Mouse (Mus musculus) heart, adult 11 months (tissue): ENCODE results near the gene Nat8f5.
"Not testable (repeated sequence)": the region's sequence is repeated elsewhere in the genome, so short reads cannot be mapped to it uniquely, and the experiment has no call there.

ENCODE experiments used
- DNase-seq: peaks from one replicate; pipeline ENCODE4 v3.0.0; 2022

The Nat8f5 gene

DNA sequence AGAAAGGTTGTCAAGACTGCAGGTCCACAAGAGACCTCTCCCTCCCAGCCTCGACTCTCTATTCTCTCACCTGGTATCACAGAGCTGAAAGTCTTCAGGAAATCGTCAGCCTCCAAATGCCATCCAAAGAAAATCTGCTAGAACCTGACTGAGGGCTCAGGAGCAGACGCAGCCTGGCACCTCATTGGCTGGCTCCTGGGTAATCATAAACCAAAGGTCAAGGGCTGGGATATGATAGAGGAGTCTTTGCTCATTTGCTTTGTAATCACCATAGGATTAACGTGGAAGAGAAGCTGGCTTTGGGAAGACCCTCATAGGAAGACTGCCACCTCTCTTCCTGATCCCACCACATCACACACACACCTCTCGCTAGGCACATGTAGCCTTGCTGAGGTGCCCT lies at the start of gene Nat8f5, which contains the start of gene Nat8f6:
Gene Nat8f5 (minus strand): TSS at position 136 of the 400 bp plus-strand sequence.
Gene Nat8f6 (minus strand): TSS at position 118 of the 400 bp plus-strand sequence.
- DNase-seq: peak; percentile 61

- peak; percentile 89 for DNase-seq
Measured at GRCm38 (mm10) chr6:85869006-85869405, 48.2 kb upstream of the Nat8f5 start, which contains the start of gene Nat8f2. Nat8f2 (minus strand) TSS chr6:85869158.

GRCm38 (mm10) chr6:85867726-85868690 lies 47.2 kb upstream of the Nat8f5 start:
- DNase-seq: peak; percentile 90

- peak; percentile 48 for DNase-seq
Measured at GRCm38 (mm10) chr6:85866995-85867394, 46.2 kb upstream of the Nat8f5 start.

GRCm38 (mm10) chr6:85866166-85866565 lies 45.4 kb upstream of the Nat8f5 start:
- peak; percentile 91 for DNase-seq

- peak; percentile 86 for DNase-seq
Measured at GRCm38 (mm10) chr6:85864900-85865639, 44.3 kb upstream of the Nat8f5 start.

DNA sequence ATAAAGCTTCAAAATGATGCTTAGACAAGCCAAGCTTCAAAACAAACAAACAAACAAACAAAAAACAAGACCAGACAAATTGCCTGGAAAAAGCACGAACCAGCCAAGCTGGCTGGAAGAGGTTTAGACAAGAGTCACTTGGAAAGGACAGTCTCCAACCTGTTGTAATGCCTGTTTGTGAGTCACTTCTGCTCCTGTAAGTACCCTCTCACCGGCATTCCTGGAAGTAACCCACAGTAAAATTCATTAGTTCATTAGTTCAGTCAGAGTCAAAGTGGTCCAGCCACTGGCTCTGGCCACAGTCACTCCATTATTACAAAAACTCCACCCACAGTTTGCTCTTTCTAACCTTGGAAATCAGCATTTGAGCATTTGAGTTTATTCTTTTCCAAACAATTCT lies 43.1 kb upstream of the Nat8f5 start:
- DNase-seq: peak; percentile 60

DNA sequence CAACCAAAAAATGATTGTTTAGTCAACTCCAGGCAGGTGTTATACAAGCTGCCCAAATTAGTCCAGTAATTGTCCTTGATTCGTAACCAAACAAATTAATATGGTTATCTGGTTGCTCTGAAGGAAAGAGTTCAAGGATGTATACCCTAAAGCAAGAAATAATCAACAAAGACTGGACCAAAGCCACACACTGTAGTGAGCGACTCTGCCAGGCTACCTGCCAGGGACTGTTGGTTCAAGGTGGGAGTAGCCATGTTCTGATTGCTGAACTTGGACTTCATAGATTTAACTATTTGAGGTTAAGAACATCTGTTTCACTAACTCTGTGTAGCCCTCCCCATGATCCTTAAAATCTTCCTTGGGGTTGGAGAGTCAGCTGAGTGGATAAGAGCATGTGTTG lies 42.4 kb upstream of the Nat8f5 start:
- DNase-seq: peak; percentile 41

DNA sequence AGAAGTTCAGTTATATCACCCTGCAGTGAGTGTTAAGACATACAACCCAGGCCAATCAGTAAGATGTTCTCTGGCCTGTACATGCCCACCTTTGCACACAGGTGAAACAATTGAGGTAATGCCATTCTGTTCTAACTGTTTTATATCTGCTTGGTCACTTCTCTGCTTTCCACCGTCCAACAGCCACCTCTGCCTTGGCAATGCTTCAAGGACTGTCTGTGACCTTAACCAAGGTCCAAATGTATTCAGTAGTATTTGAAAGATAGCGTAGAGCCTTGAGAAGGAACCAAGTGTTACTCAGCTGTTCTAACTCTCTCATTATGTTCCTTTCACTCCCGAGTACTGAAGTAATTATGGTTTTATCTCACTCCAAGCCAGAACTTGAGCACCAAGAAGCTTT lies 41.8 kb upstream of the Nat8f5 start:
- peak; percentile 85 for DNase-seq

GRCm38 (mm10) chr6:85861247-85861646 lies 40.5 kb upstream of the Nat8f5 start:
- peak; percentile 78 for DNase-seq

DNA sequence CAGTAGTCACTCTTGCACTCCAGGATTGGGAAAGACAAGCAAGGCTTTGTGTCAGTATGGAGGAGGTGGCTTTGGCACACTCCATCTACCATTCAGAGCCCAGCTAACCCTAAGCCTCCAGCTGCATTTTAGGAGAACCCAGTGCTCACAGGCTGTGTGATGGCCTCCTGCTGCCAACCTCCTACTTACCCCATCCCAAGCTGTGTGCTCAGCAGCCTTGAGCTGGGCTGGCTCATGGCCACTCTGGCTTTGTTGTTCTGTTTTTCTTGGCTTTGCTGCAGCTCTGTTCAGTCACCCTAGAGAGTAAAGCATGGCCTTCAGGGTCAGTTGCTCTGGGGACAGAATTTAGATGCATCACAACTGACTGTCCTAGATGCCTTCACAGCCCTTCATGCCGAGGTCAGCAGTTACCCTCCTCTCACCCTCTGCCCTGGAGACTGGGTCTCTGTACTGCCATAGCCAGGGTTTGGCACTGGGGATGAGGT lies 35.5 kb upstream of the Nat8f5 start:
- peak; percentile 99 for DNase-seq

- DNase-seq: no peak
Measured at GRCm38 (mm10) chr6:85853481-85853880, 32.7 kb upstream of the Nat8f5 start.

DNA sequence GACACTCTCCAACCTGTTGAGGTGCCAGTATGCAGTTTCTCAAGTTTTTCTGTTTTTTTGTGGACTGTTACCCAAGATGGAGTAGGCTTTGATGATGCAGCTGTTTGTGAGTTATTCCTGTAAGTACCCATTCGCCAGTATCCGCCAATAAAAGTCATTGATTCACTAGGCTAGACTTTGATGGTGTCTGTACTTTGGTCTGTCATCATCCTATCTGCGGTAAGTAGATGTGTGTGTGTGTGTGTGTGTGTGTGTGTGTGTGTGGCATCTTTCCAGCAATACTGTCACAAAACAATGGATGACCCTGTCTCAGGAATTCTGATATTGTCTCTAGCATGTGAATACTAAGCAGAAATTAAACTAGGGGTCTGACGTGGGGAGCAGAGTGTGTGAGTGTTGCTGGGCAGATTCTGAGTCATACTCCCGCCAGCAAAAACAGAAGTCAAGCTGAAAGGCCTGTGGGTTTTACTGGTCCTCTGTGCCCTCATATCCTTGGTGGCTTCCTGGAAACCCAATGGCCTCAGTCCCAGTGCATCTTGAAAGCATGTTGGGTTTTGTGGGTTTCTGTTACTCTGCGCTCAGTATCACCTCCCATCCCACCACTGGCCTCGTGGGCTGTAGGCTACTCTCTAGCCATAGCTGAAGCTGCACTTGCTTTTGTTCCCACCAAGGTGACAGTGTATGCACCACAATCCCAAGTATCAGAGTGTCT lies 30.4 kb upstream of the Nat8f5 start:
- DNase-seq: no peak

GRCm38 (mm10) chr6:85849240-85849639 lies 28.5 kb upstream of the Nat8f5 start:
- no peak for DNase-seq

DNA sequence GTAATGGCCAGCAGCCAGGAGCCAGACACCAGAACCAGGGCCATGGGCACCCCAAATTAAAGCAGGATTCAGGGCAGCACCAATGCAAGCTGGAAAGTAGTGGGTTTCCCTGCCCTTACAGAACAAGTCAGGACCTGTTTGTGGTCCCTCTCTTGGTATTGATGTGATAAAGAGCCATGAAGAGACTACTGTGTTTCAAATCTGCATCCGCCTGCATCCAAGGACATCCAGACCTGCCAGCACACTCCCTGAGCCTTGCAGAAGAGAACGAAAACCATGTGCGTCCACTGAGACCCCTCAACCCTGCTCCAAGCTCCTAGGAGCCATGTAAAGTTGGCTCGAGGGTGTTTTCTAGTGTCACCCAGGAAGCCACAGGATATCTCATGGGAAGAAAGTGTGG lies 27.4 kb upstream of the Nat8f5 start:
- no peak for DNase-seq

GRCm38 (mm10) chr6:85846921-85847320 lies 26.1 kb upstream of the Nat8f5 start:
- no peak for DNase-seq

DNA sequence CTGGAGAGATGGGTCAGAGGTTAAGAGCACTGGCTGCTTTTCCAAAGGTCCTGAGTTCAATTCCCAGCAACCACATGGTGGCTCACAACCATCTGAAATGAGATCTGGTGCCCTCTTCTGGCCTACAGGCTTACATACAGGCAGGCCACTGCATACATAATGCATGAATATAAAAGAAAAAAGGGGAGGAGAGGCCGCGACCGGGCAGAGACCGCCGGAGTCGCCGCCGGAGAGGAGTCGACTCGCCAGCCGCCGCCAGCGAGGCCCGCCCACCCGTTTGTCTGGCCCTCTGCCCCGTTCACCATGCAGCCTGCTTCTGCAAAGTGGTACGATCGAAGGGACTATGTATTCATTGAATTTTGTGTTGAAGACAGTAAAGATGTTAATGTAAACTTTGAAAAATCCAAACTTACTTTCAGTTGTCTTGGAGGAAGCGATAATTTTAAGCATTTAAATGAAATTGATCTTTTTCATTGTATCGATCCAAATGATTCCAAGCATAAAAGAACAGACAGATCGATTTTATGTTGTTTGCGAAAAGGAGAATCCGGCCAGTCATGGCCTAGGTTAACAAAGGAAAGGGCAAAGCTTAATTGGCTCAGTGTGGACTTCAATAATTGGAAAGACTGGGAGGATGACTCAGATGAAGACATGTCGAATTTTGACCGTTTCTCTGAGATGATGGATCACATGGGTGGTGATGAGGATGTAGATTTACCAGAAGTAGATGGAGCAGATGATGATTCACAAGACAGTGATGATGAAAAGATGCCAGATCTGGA lies 23.1 kb upstream of the Nat8f5 start:
- DNase-seq: not testable (repeated sequence)

DNA sequence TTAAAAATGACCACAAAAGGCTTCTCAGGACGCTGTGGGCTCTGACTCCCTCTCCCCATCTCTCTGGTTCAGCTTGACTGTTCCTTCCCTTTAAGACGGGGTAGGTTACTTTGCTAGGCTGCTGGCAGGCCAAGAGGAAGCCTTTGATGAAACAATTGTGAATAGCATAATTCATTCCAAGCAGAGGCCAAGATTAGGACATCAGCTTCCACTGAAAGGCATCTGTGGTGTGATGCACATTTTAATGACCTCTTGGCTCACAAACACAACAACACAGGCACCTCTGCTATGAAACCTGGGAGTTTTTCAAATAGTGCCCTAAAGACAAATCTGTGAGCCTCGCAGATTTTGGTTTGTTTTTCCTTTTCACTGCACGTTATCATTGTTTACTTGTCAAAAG lies 19.2 kb upstream of the Nat8f5 start:
- DNase-seq: no peak

DNA sequence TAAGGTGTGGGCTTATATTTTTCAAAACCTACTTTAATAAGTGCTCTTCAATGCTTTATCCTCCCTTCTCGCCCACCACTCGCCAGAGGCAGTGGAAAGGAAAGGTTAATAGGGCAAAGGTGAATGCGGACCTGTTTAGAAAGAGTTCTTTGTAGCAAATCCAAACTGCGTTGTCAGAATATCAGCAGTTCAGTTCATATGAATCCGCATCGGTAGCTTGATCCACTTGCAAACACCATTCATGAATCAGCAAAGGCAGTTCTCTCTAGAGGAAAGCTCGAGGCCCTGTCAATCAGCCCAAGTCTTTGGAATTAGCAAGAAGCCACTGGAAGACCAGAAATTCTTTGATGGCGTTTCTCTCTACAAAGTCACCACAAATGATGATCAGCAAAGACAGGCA lies 17.9 kb upstream of the Nat8f5 start:
- no peak for DNase-seq

DNA sequence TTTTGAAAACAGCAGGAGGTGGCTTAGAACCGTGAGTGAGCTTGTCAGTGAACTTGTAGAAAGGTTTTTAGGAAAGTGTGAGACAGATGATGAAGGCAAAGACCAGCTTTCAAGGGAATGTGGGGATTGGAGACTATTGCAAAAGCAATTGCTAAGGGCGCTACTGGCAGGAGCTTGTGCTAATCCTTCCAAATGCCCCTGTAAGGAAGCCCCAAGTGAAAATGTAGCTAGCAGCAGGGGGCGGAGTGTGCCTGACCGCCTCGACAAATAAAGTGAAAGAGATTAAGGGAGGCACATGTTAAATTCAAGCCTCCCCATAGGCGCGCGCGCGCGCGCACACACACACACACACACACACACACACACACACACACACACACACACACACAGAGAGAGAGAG lies 16.5 kb upstream of the Nat8f5 start:
- DNase-seq: peak; percentile 94

DNA sequence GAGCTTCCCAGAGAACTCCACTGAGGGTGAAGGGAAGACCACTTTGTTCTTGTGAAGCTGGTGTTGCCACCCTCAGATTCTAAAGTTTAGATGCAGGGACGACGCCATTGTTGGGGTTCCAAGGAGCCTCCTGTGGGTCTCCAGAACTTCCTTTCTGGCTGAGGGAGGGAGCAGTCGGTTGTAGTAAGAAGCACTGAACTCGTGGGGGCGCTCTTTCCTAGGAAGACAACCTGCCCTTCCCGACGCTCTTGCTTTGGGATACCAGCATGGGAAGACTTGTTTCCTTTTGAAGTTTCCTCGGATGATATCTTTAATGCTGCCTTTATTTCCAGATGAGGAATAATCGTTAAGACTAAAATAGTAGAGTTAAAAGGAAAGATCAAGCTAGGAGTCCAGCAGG lies 16.1 kb upstream of the Nat8f5 start:
- DNase-seq: not testable (repeated sequence)

GRCm38 (mm10) chr6:85836098-85836497 lies 15.3 kb upstream of the Nat8f5 start:
- not testable (repeated sequence) for DNase-seq
